Mouse (Mus musculus): ENCODE measurements around the gene Nup85. TPM values are rescaled to one million over a fixed set of nuclear protein-coding genes. Genes with fewer than 3 reads are reported as not detected.

Gene Nup85
- polyA plus RNA-seq, 1 experiment from 2014 or later, result 180 TPM

DNA sequence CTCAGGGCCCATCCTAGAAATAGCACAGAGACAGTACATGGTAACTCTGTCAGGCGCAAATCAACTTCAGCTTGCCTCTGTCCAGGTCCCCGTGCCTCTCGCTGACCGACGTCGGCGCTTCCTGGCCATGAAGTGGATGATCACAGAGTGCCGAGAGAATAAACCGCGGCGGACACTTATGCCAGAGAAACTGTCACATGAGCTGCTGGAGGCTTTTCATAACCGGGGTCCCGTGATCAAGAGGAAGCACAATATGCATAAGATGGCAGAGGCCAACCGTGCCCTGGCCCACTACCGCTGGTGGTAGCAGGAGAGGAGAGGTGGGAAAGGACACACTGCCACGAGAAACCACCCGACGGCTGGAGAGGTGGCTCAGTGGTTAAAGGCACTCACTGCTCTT, 42.5 kb downstream of the Nup85 start:
- H3K4me2 ChIP-seq, result no peak overlapping the region
- no peak overlapping the region for H3K27ac ChIP-seq
- no peak for ATAC-seq (ENCODE audit: insufficient number of reproducible peaks, insufficient read depth, low FRiP score, low TSS enrichment, low read depth)
- no peak overlapping the region for H3K4me3 ChIP-seq
- peaks cover 46% of the 10 kb centered on the region for H3K36me3 ChIP-seq
- no peaks in the 10 kb centered on the region for H3K27me3 ChIP-seq
- no peaks in the 10 kb centered on the region for H3K9me3 ChIP-seq
- WGBS, result 94% methylated on average over 18 of the region's 18 CpGs
- no peak overlapping the region for H3K9ac ChIP-seq
- peaks cover 27% of the 10 kb centered on the region for H3K4me1 ChIP-seq

GRCm38 (mm10) chr11:115608421-115609399, 44.5 kb downstream of the Nup85 start:
- H3K9me3 ChIP-seq, result no peaks in the 10 kb centered on the region
- no peak for ATAC-seq (ENCODE audit: insufficient number of reproducible peaks, insufficient read depth, low FRiP score, low TSS enrichment, low read depth)
- H3K4me3 ChIP-seq, result no peak overlapping the region
- 83% methylated on average over 23 of the region's 23 CpGs for WGBS
- no peak overlapping the region for H3K27ac ChIP-seq
- no peaks in the 10 kb centered on the region for H3K27me3 ChIP-seq
- no peak overlapping the region for H3K9ac ChIP-seq
- peaks cover 23% of the 10 kb centered on the region for H3K4me1 ChIP-seq
- peaks cover 46% of the 10 kb centered on the region for H3K36me3 ChIP-seq
- H3K4me2 ChIP-seq, result no peak overlapping the region

GRCm38 (mm10) chr11:115609576-115609975, 45.3 kb downstream of the Nup85 start:
- WGBS, result 74% methylated on average over 3 of the region's 3 CpGs
- Histone ChIP-seq H3K27ac (no peak overlapping the region), H3K4me1 (peaks cover 24% of the 10 kb centered on the region), H3K4me3 (no peak overlapping the region), H3K27me3 (no peaks in the 10 kb centered on the region), H3K9ac (no peak overlapping the region), H3K9me3 (no peaks in the 10 kb centered on the region), H3K4me2 (no peak overlapping the region), H3K36me3 (peaks cover 48% of the 10 kb centered on the region)
- no peak for ATAC-seq (ENCODE audit: insufficient number of reproducible peaks, insufficient read depth, low FRiP score, low TSS enrichment, low read depth)

- peaks cover 15% of the 10 kb centered on the region for H3K4me1 ChIP-seq
- ATAC-seq (ENCODE audit: insufficient number of reproducible peaks, insufficient read depth, low FRiP score, low TSS enrichment, low read depth), result no peak
- H3K27ac ChIP-seq, result no peak overlapping the region
- WGBS, result 66% methylated on average over 6 of the region's 6 CpGs
- H3K27me3 ChIP-seq, result no peaks in the 10 kb centered on the region
- H3K9me3 ChIP-seq, result no peaks in the 10 kb centered on the region
- H3K9ac ChIP-seq, result peak overlapping the region; percentile 81; the same call in 1 of the 2 replicates
- peak overlapping the region; percentile 78; the same call in 1 of the 2 replicates for H3K4me2 ChIP-seq
- H3K4me3 ChIP-seq, result no peak overlapping the region
- H3K36me3 ChIP-seq, result peaks cover 55% of the 10 kb centered on the region
Observed at GRCm38 (mm10) chr11:115611173-115611572, 46.9 kb downstream of the Nup85 start.

- peak overlapping the region; percentile 70 for H3K4me3 ChIP-seq
- ATAC-seq (ENCODE audit: insufficient number of reproducible peaks, insufficient read depth, low FRiP score, low TSS enrichment, low read depth), result no peak
- peaks cover 15% of the 10 kb centered on the region for H3K4me1 ChIP-seq
- H3K27ac ChIP-seq, result peak overlapping the region; percentile 87
- H3K36me3 ChIP-seq, result peaks cover 53% of the 10 kb centered on the region
- H3K9me3 ChIP-seq, result no peaks in the 10 kb centered on the region
- H3K9ac ChIP-seq, result peak overlapping the region; percentile 81
- H3K27me3 ChIP-seq, result no peaks in the 10 kb centered on the region
- WGBS, result under 1% methylated on average over 13 of the region's 13 CpGs
- peak overlapping the region; percentile 78 for H3K4me2 ChIP-seq
Observed at GRCm38 (mm10) chr11:115612059-115612409, 47.8 kb downstream of the Nup85 start.

GRCm38 (mm10) chr11:115612410-115613137, 48.3 kb downstream of the Nup85 start, which contains the start of gene Mif4gd:
TSS of gene Mif4gd (minus strand) at chr11:115612969.
- H3K27ac ChIP-seq, result peak within 1 kb of the TSS; percentile 87
- peak; percentile 68 for ATAC-seq (ENCODE audit: insufficient number of reproducible peaks, insufficient read depth, low FRiP score, low TSS enrichment, low read depth)

GRCm38 (mm10) chr11:115613138-115613945, 49.1 kb downstream of the Nup85 start:
- no peak for ATAC-seq (ENCODE audit: insufficient number of reproducible peaks, insufficient read depth, low FRiP score, low TSS enrichment, low read depth)
- Histone ChIP-seq H3K9me3 (no peaks in the 10 kb centered on the region), H3K4me3 (peak overlapping the region; percentile 70), H3K4me1 (peaks cover 15% of the 10 kb centered on the region), H3K9ac (peak overlapping the region; percentile 81), H3K27ac (peak overlapping the region; percentile 87), H3K36me3 (peaks cover 46% of the 10 kb centered on the region), H3K4me2 (peak overlapping the region; percentile 78), H3K27me3 (no peaks in the 10 kb centered on the region)
- under 1% methylated on average over 16 of the region's 16 CpGs for WGBS

More at GRCm38 (mm10) chr11:115612410-115613137, 48.3 kb downstream of the Nup85 start, which contains the start of gene Mif4gd:
- peaks cover 53% of the 10 kb centered on the region for H3K36me3 ChIP-seq
- H3K4me2 ChIP-seq, result peak within 1 kb of the TSS; percentile 78
- H3K4me3 ChIP-seq, result peak within 1 kb of the TSS; percentile 70
- H3K4me1 ChIP-seq, result peaks cover 15% of the 10 kb centered on the region
- no peaks in the 10 kb centered on the region for H3K27me3 ChIP-seq
- H3K9me3 ChIP-seq, result no peaks in the 10 kb centered on the region
- under 1% methylated on average over 53 of the region's 80 CpGs for WGBS
- H3K9ac ChIP-seq, result peak within 1 kb of the TSS; percentile 81

- ATAC-seq (ENCODE audit: insufficient number of reproducible peaks, insufficient read depth, low FRiP score, low TSS enrichment, low read depth), result no peak
- H3K4me2 ChIP-seq, result no peak overlapping the region
- no peak overlapping the region for H3K27ac ChIP-seq
- H3K9ac ChIP-seq, result no peak overlapping the region
- WGBS, result 83% methylated on average over 10 of the region's 10 CpGs
- peaks cover 15% of the 10 kb centered on the region for H3K4me1 ChIP-seq
- no peaks in the 10 kb centered on the region for H3K27me3 ChIP-seq
- H3K4me3 ChIP-seq, result no peak overlapping the region
- H3K9me3 ChIP-seq, result no peaks in the 10 kb centered on the region
- peaks cover 43% of the 10 kb centered on the region for H3K36me3 ChIP-seq
Observed at GRCm38 (mm10) chr11:115614346-115615107, 50.3 kb downstream of the Nup85 start.

GRCm38 (mm10) chr11:115615108-115615825, 51.0 kb downstream of the Nup85 start:
- no peaks in the 10 kb centered on the region for H3K9me3 ChIP-seq
- WGBS, result 81% methylated on average over 15 of the region's 15 CpGs
- no peaks in the 10 kb centered on the region for H3K27me3 ChIP-seq
- no peak for ATAC-seq (ENCODE audit: insufficient number of reproducible peaks, insufficient read depth, low FRiP score, low TSS enrichment, low read depth)
- H3K4me2 ChIP-seq, result no peak overlapping the region
- H3K36me3 ChIP-seq, result peaks cover 47% of the 10 kb centered on the region
- no peak overlapping the region for H3K4me3 ChIP-seq
- no peak overlapping the region for H3K27ac ChIP-seq
- H3K9ac ChIP-seq, result 0 out of 2 replicates have a peak overlapping the region, but pooled peaks have one; percentile 6
- peaks cover 15% of the 10 kb centered on the region for H3K4me1 ChIP-seq

GRCm38 (mm10) chr11:115615875-115616274, 51.6 kb downstream of the Nup85 start:
- 91% methylated on average over 6 of the region's 6 CpGs for WGBS
- H3K9ac ChIP-seq, result 0 out of 2 replicates have a peak overlapping the region, but pooled peaks have one; percentile 6
- H3K27me3 ChIP-seq, result no peaks in the 10 kb centered on the region
- H3K9me3 ChIP-seq, result no peaks in the 10 kb centered on the region
- no peak overlapping the region for H3K4me3 ChIP-seq
- no peak for ATAC-seq (ENCODE audit: insufficient number of reproducible peaks, insufficient read depth, low FRiP score, low TSS enrichment, low read depth)
- H3K36me3 ChIP-seq, result peaks cover 53% of the 10 kb centered on the region
- no peak overlapping the region for H3K4me2 ChIP-seq
- peaks cover 15% of the 10 kb centered on the region for H3K4me1 ChIP-seq
- no peak overlapping the region for H3K27ac ChIP-seq
